Mouse (Mus musculus) kidney, adult 10 weeks (tissue): ENCODE data around the gene Sdr39u1. TPM values are rescaled to one million over a fixed set of nuclear protein-coding genes. Genes with fewer than 3 reads are reported as not detected.

Source experiments
- polyA plus RNA-seq: library from polyadenylated mRNA; stranded (reverse); fragments of 350-450 nt; fragmentation: Illumina TruSeq; extraction: RNeasy Lipid Tissue Mini Kit (QIAGEN cat#74804); gene quantifications from one replicate; pipeline ENCODE4 v1.2.3, GENCODE M21; 2014; ENCODE audit warnings: low read depth, low replicate concordance

Sdr39u1 gene
- polyA plus RNA-seq: 19.8 TPM

DNA sequence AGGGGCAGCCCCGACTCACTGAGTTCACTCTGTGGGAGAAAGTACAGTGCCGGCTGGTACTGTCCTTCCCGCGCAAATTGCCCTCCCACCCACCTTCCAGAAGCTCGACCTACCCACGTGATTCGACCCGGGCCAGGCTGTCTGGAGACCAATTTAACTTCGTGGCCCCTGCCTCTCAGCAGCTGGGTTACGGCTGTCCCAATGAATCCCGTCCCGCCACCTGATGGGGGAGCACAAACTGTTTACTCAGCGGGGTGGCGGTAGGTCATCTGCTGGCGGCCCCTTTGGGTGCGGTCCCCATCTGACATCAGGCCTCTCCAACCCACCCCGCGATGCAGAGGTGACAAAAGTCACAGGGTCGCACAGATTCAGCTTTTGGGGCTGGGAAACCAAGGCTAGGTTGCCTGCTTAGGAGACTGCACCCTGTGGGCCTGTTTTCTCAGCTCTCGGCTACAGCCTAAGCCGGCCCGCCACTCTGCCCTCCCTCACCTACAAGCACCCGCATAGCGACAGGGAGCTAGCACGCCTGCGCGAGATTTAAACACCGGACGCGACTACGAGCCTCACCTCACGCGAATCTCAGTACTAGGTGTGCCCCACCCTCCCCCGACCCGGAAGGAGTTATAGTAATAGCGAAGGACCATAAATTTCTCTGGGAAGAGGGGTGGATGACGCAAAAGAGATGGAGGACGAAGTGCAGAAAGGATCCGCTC, at the start of gene Sdr39u1:
TSS of gene Sdr39u1 (minus strand) at position 593 of the 713 bp plus-strand sequence.

GRCm38 (mm10) chr14:55944575-55944974, 44.5 kb upstream of the Sdr39u1 start, which contains the start of gene Cma1:
Cma1 (minus strand) TSS chr14:55944675.

DNA sequence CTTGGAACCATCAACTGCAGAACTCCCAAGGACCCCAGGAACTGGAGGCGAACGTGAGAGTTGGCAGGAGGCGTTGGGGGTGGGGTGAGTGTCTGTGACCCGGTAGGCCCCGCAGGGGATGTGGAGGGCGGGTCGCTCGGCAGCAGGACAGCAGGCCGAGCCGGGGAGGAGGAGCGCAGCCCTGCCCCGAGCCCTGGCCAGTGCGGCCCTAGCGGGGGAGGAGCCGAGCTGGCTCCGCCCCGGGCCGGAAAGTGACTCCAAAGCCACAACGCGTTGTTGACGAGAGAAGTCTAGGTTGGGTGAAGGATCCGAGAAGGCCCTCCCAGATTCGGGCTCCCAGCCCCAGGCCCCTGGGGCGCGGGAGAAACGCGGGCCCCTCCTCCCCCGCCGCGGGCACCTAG, 15.4 kb downstream of the Sdr39u1 start, which contains the start of gene Khnyn:
TSS of gene Khnyn (plus strand) at position 235 of the 401 bp plus-strand sequence.

GRCm38 (mm10) chr14:55884166-55884565, 15.9 kb downstream of the Sdr39u1 start, which contains the start of gene Cbln3:
Cbln3 (minus strand) TSS chr14:55884392.

DNA sequence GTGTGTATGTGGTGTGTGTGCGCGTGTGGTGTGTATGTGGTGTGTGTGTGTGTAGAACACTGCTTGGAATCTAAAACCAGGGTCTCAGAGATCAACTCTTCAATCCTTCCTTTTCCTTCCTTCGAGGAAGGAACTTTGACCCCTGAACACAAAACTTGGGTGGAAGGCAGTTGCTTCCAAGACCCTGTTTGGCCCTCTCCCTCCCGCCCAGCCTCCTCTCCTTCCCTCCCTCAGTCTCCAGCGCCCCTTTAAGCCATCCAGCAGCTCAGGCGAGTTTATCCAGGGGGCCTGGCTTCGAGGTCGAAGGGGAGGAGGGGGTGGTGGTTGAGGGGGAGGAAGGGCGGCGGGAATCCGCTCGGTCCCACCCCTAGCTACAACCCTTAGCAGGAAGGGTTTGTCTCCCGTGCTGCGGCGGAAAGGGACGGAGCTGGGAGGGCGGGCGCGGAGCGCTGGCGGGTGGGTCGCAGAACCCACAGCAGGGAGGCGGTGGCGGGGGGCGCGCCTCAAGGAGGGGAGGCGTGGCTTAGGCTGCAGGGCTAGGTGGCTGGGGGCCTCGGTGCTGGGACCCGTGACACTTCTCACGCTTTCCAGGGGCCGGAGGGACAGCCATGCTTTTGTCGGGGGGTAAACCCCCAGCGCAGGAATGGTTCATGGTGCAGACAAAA, 46.3 kb downstream of the Sdr39u1 start, which contains the start of gene Nynrin:
TSS of gene Nynrin (plus strand) at position 390 of the 665 bp plus-strand sequence.

Other genes with a start within 250 kb of the Sdr39u1 start
- 20.2 TPM for gene Mdp1, start 239.8 kb downstream of the Sdr39u1 start, polyA plus RNA-seq
- gene Gmpr2, start 228.4 kb downstream of the Sdr39u1 start, polyA plus RNA-seq: 33.6 TPM
- 55.2 TPM for gene Nedd8, start 228.2 kb downstream of the Sdr39u1 start, polyA plus RNA-seq
- gene Tinf2, start 218.5 kb downstream of the Sdr39u1 start, polyA plus RNA-seq: 7.2 TPM
- 1.2 TPM for gene Tgm1, start 186.4 kb downstream of the Sdr39u1 start, polyA plus RNA-seq
- 0.65 TPM for gene Rabggta, start 178.0 kb downstream of the Sdr39u1 start, polyA plus RNA-seq
- gene Dhrs1, start 154.6 kb downstream of the Sdr39u1 start, polyA plus RNA-seq: 25.8 TPM
- 3.4 TPM for gene Nop9, start 154.6 kb downstream of the Sdr39u1 start, polyA plus RNA-seq
- gene Cideb, start 141.8 kb downstream of the Sdr39u1 start, polyA plus RNA-seq: 16.4 TPM
- 0.24 TPM for gene Ltb4r2, start 138.9 kb downstream of the Sdr39u1 start, polyA plus RNA-seq
- not detected for gene Ltb4r1, start 134.3 kb downstream of the Sdr39u1 start, polyA plus RNA-seq
- 0.16 TPM for gene Adcy4, start 116.2 kb downstream of the Sdr39u1 start, polyA plus RNA-seq
- gene Ripk3, start 111.4 kb downstream of the Sdr39u1 start, polyA plus RNA-seq: 0.73 TPM
- gene Nfatc4, start 77.1 kb downstream of the Sdr39u1 start, polyA plus RNA-seq: 1.1 TPM
- gene Nynrin, start 46.3 kb downstream of the Sdr39u1 start, polyA plus RNA-seq: 0.40 TPM
- not detected for gene Cbln3, start 15.9 kb downstream of the Sdr39u1 start, polyA plus RNA-seq
- gene Khnyn, start 15.3 kb downstream of the Sdr39u1 start, polyA plus RNA-seq: 8.8 TPM
- not detected for gene Cma1, start 44.4 kb upstream of the Sdr39u1 start, polyA plus RNA-seq
- not detected for gene Cma2, start 50.7 kb upstream of the Sdr39u1 start, polyA plus RNA-seq
- not detected for gene Mcpt1, start 117.7 kb upstream of the Sdr39u1 start, polyA plus RNA-seq
- gene Mcpt9, start 130.2 kb upstream of the Sdr39u1 start, polyA plus RNA-seq: not detected
- gene Mcpt2, start 141.7 kb upstream of the Sdr39u1 start, polyA plus RNA-seq: not detected
- gene Mcpt4, start 162.0 kb upstream of the Sdr39u1 start, polyA plus RNA-seq: not detected
- gene Mcpt8, start 185.0 kb upstream of the Sdr39u1 start, polyA plus RNA-seq: not detected
- not detected for gene Ctsg, start 202.3 kb upstream of the Sdr39u1 start, polyA plus RNA-seq
- gene Gzme, start 220.3 kb upstream of the Sdr39u1 start, polyA plus RNA-seq: not detected
- not detected for gene Gzmd, start 232.3 kb upstream of the Sdr39u1 start, polyA plus RNA-seq